Mouse (Mus musculus) spleen, adult 2 months (tissue): Measurements from ENCODE around the gene Celsr3.

Experiments
- CTCF ChIP-seq: fragments of 200-500 bp; IDR thresholded peaks from 2 replicates; pipeline ENCODE4 v1.5.1; 2011; ENCODE audit warnings: mild to moderate bottlenecking, inconsistent platforms; ENCODE audit not compliant: insufficient read depth, insufficient read length, insufficient replicate concordance; ENCODE audit errors: extremely low read depth
- POLR2A ChIP-seq: fragments of 200-500 bp; IDR thresholded peaks from 2 replicates; pipeline ENCODE4 v1.6.1; 2011; ENCODE audit warnings: low read depth, low read length, inconsistent platforms

- TF ChIP-seq CTCF (no peak), POLR2A (no peak)
Measured at GRCm38 (mm10) chr9:108796351-108796981, 29.7 kb upstream of the Celsr3 start.
